In the genomic region with DNA sequence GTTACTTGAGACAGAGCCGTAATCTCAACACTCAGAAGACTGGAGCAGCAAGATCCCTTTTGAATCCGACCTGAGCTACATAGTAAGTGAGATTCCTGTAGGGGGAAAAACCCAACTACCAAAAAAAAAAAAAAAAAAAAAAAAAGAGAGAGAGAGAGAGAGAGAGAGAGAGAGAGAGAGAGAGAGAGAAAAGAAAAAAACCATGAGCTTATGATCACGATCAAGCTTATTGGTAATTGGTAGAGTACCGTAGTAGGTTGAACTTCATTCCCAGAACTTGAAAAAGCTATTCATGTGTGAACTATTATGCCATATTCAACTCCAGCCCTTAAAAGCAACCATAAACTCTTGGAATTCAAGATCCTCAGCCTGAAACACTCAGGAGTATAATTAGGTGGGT, we compare ENCODE assay signal across 8 mouse cellular contexts. TPM values are rescaled to one million over a fixed set of nuclear protein-coding genes. Genes with fewer than 3 reads are reported as not detected.
DNase-seq lines count a peak whose midpoint lies in the region; ATAC-seq and TF ChIP-seq lines count a peak whose summit lies in the region.

No protein-coding gene starts in this region.

- H3K36me3 ChIP-seq in heart, embryonic 11.5 days (ENCODE audit: control insufficient read depth, insufficient read depth, low read length) = no peaks in the 10 kb centered on the region
- H3K36me3 ChIP-seq in testis, adult 2 months (ENCODE audit: control insufficient read depth, insufficient read depth, low read length) = no peaks in the 10 kb centered on the region
- H3K36me3 ChIP-seq in limb, embryonic 13.5 days = peaks cover 4% of the 10 kb centered on the region; the same call in 1 of the 2 replicates
- H3K36me3 ChIP-seq in stomach, embryonic 16.5 days (ENCODE audit: control insufficient read depth, insufficient read depth, low read length) = no peaks in the 10 kb centered on the region

- peak overlapping the region; percentile 81 for H3K4me3 ChIP-seq in heart, embryonic 11.5 days (ENCODE audit: low read depth, low read length)
- H3K4me3 ChIP-seq in testis, adult 2 months (ENCODE audit: control insufficient read depth, low read depth, low read length) = peak overlapping the region; percentile 89; the same call in 1 of the 2 replicates
- peak overlapping the region; percentile 74 for H3K4me3 ChIP-seq in limb, embryonic 13.5 days
- H3K4me3 ChIP-seq in stomach, embryonic 16.5 days (replicated peaks; ENCODE audit: low read length) = peak overlapping the region; percentile 76
- no peak overlapping the region for H3K4me3 ChIP-seq in cerebellum, adult 2 months (replicated peaks; ENCODE audit: insufficient read depth, low read depth, low read length)

- no peak for ATAC-seq in heart, embryonic 11.5 days (replicated peaks; ENCODE audit: insufficient number of reproducible peaks, low FRiP score, low TSS enrichment)
- no peak for ATAC-seq in limb, embryonic 13.5 days (ENCODE audit: low FRiP score, low read depth)
- ATAC-seq in stomach, embryonic 16.5 days (ENCODE audit: insufficient read depth, low FRiP score) = no peak

- peak overlapping the region; percentile 72 for H3K4me2 ChIP-seq in heart, embryonic 11.5 days
- peak overlapping the region; percentile 73 for H3K4me2 ChIP-seq in limb, embryonic 13.5 days (replicated peaks)
- peak overlapping the region; percentile 70 for H3K4me2 ChIP-seq in stomach, embryonic 16.5 days (ENCODE audit: low read depth, low read length)

- TF ChIP-seq CTCF in testis, adult 2 months (IDR thresholded peaks at IDR 0.05; ENCODE audit: control insufficient read depth, insufficient read depth, insufficient replicate concordance, low read depth, low read length) = no peak
- no peak for TF ChIP-seq CTCF in cerebellum, adult 2 months (IDR thresholded peaks at IDR 0.05; ENCODE audit: borderline replicate concordance, insufficient read depth, low read depth, low read length)

- no peaks in the 10 kb centered on the region for H3K9me3 ChIP-seq in heart, embryonic 11.5 days (replicated peaks; ENCODE audit: control insufficient read depth, low read length)
- no peaks in the 10 kb centered on the region for H3K9me3 ChIP-seq in limb, embryonic 13.5 days
- H3K9me3 ChIP-seq in stomach, embryonic 16.5 days (replicated peaks; ENCODE audit: control insufficient read depth, low read length) = no peaks in the 10 kb centered on the region

- peaks cover 41% of the 10 kb centered on the region for H3K4me1 ChIP-seq in heart, embryonic 11.5 days (ENCODE audit: control insufficient read depth, insufficient read depth, low read length)
- H3K4me1 ChIP-seq in testis, adult 2 months (ENCODE audit: control insufficient read depth, insufficient read depth, low read length) = peaks cover 27% of the 10 kb centered on the region
- H3K4me1 ChIP-seq in limb, embryonic 13.5 days = peaks cover 69% of the 10 kb centered on the region
- H3K4me1 ChIP-seq in stomach, embryonic 16.5 days (ENCODE audit: control insufficient read depth, insufficient read depth, low read length) = peaks cover 57% of the 10 kb centered on the region
- no peaks in the 10 kb centered on the region; the same call in 1 of the 2 replicates for H3K4me1 ChIP-seq in cerebellum, adult 2 months (ENCODE audit: control insufficient read depth, insufficient read depth, low read length)

- TF ChIP-seq POLR2A in testis, adult 2 months (IDR thresholded peaks at IDR 0.05; ENCODE audit: control insufficient read depth, low read depth, low read length) = no peak
- TF ChIP-seq POLR2A in cerebellum, adult 2 months (IDR thresholded peaks at IDR 0.05; ENCODE audit: borderline replicate concordance, insufficient read depth, low read length) = no peak

- H3K27me3 ChIP-seq in heart, embryonic 11.5 days (ENCODE audit: control insufficient read depth, insufficient read depth, low read length) = no peaks in the 10 kb centered on the region
- H3K27me3 ChIP-seq in testis, adult 2 months (ENCODE audit: control insufficient read depth, insufficient read depth, low read length) = no peaks in the 10 kb centered on the region
- no peaks in the 10 kb centered on the region for H3K27me3 ChIP-seq in limb, embryonic 13.5 days
- no peaks in the 10 kb centered on the region for H3K27me3 ChIP-seq in stomach, embryonic 16.5 days (ENCODE audit: control insufficient read depth, insufficient read depth, low read length)
- H3K27me3 ChIP-seq in cerebellum, adult 2 months (ENCODE audit: control insufficient read depth, insufficient read depth, low read length) = no peaks in the 10 kb centered on the region

- 0 out of 2 replicates have a peak overlapping the region, but pooled peaks have one; percentile 93 for H3K9ac ChIP-seq in heart, embryonic 11.5 days (ENCODE audit: low read depth, low read length)
- peak overlapping the region; percentile 88 for H3K9ac ChIP-seq in limb, embryonic 13.5 days
- H3K9ac ChIP-seq in stomach, embryonic 16.5 days (ENCODE audit: low read length) = peak overlapping the region; percentile 95

- H3K27ac ChIP-seq in heart, embryonic 11.5 days (ENCODE audit: low read depth, low read length) = peak overlapping the region; percentile 35; the same call in 1 of the 2 replicates
- H3K27ac ChIP-seq in testis, adult 2 months (ENCODE audit: control insufficient read depth, insufficient read depth, low read depth, low read length) = peak overlapping the region; percentile 92
- H3K27ac ChIP-seq in limb, embryonic 13.5 days = peak overlapping the region; percentile 83; the same call in 1 of the 2 replicates
- H3K27ac ChIP-seq in stomach, embryonic 16.5 days (ENCODE audit: low read length) = peak overlapping the region; percentile 96
- no peak overlapping the region for H3K27ac ChIP-seq in cerebellum, adult 2 months (ENCODE audit: insufficient read depth, low read length)

- 51% methylated on average over 4 of the region's 4 CpGs for WGBS in heart, embryonic 11.5 days (ENCODE audit: insufficient replicate concordance)
- 36% methylated on average over 4 of the region's 4 CpGs for WGBS in limb, embryonic 13.5 days
- 45% methylated on average over 4 of the region's 4 CpGs for whole genome bisulfite sequencing in stomach, embryonic 16.5 days
- WGBS in cerebellum, adult 2 months = 90% methylated on average over 4 of the region's 4 CpGs

- intact Hi-C loops in heart, postnatal 14 days (cut with DNase I) = no loop called here

- DNase-seq in heart, postnatal 14 days = no peak
- DNase-seq in testis, postnatal 14 days (ENCODE audit: low spot score) = no peak
- no peak for DNase-seq in retina, postnatal 1 day
- DNase-seq in cerebellum, adult 2 months = no peak

RNA-seq across cellular contexts. Expression of gene Anxa2, which starts 1.3 kb away (rescaled TPM):
- polyA plus RNA-seq in heart, embryonic 11.5 days (2014; fragmentation: Nextera tagmentation; extraction: Ambion mirVana) = 386 and 425 TPM in 2 replicates
- 100 to 1,000 TPM; 119 to 146 TPM for total RNA-seq in heart, postnatal 14 days (2021)
- polyA plus RNA-seq in testis, adult 2 months (2012; rRNA removed) = 73.6 and 96.8 TPM in 2 replicates
- 691 and 735 TPM in 2 replicates for polyA plus RNA-seq in limb, embryonic 13.5 days (2015; fragmentation: Nextera tagmentation; extraction: Ambion mirVana)
- polyA plus RNA-seq in stomach, embryonic 16.5 days (2015; fragmentation: Nextera tagmentation; extraction: Ambion mirVana) = 1,223 and 1,404 TPM in 2 replicates
- polyA plus RNA-seq in cerebellum, adult 2 months (2012; rRNA removed) = 27.8 and 29.1 TPM in 2 replicates

RNA-seq across cellular contexts. Expression of gene Ice2, which starts 57.0 kb away (rescaled TPM):
- polyA plus RNA-seq in heart, embryonic 11.5 days (2014; fragmentation: Nextera tagmentation; extraction: Ambion mirVana) = 14.5 and 15.6 TPM in 2 replicates
- total RNA-seq in heart, postnatal 14 days (2021) = 1 to 10 TPM; 8.6 to 8.8 TPM
- polyA plus RNA-seq in testis, adult 2 months (2012; rRNA removed) = 2.9 and 3.1 TPM in 2 replicates
- polyA plus RNA-seq in limb, embryonic 13.5 days (2015; fragmentation: Nextera tagmentation; extraction: Ambion mirVana) = 20.0 and 22.2 TPM in 2 replicates
- 14.6 and 16.8 TPM in 2 replicates for polyA plus RNA-seq in stomach, embryonic 16.5 days (2015; fragmentation: Nextera tagmentation; extraction: Ambion mirVana)
- 8.4 and 8.7 TPM in 2 replicates for polyA plus RNA-seq in cerebellum, adult 2 months (2012; rRNA removed)
